Mouse (Mus musculus) E14TG2a.4 (cell line): ENCODE data around the gene Hrasls.

Experiments
- CTCF ChIP-seq: conservative IDR thresholded peaks from 2 replicates; pipeline ENCODE4 v1.5.1; 2014; ENCODE audit warnings: low read length
- POU5F1 ChIP-seq: IDR thresholded peaks from 2 replicates; pipeline ENCODE4 v1.6.1; 2014; ENCODE audit warnings: low read length, borderline replicate concordance

GRCm38 (mm10) chr16:29167051-29167450 lies 42.4 kb upstream of the Hrasls start:
- TF ChIP-seq CTCF (no peak), POU5F1 (no peak)
